Mouse (Mus musculus) frontal cortex, postnatal 10 days (tissue): ENCODE measurements at regions not wholly inside any gene's neighbourhood (a gene's known extent, or its start where the extent isn't known, plus 50 kb on each side); places are given as distances from the start of the nearest gene placed in this dataset.

Experiments used
- DNase-seq, 2 experiments: peaks; one replicate each; pipeline ENCODE4 v3.0.0; 2022; ENCODE audit warnings: low spot score in 2 of 2, mixed read lengths in 1 of 2

DNA sequence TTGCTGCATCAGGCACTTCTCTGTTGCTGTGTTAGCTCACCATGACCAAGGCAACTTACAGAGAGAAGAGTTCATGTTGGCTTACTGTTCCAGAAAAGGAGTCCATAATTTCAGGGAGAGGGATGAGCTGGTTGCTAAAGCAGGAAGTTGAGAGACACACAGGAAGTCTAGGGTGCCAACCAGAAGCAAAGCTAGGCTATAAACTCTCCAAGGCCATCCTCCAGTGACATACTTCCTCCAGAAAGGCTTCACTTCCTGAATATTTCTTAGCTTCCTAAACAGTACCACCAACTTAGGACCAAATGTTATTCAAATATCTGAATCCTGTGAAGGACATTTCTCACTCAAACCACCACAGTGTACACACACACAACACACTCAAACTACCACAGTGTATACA is 2010.6 kb downstream of the A830018L16Rik start:
- DNase-seq, result no peak

- DNase-seq, result no peak
Measured at GRCm38 (mm10) chr1:13425601-13426327, 2011.9 kb downstream of the A830018L16Rik start.

- DNase-seq, result peak; percentile 16 to 40
Measured at GRCm38 (mm10) chr1:13426328-13427067, 2012.6 kb downstream of the A830018L16Rik start.

DNA sequence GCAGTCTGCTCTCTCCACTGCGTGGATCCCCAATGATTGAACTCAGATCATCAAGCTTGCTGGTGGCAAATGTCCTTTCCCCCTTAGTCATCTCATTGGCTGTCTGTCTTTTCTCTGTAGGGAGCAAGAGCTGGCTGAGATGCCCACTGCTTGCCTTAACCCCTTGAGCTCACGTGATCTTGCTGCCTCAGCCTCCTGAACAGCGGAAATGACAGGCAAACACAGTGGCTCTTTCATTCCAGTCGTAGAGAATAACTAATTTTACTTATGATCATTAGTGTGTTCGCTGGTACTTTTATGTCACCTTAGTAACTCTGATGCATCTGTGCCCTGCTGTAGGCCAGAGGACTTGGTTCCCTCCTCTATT is 2013.1 kb downstream of the A830018L16Rik start:
- DNase-seq, result no peak

GRCm38 (mm10) chr1:13427501-13428207 is 2013.7 kb downstream of the A830018L16Rik start:
- no peak for DNase-seq

GRCm38 (mm10) chr1:13437747-13438394 is 2024.0 kb downstream of the A830018L16Rik start:
- DNase-seq, result no peak

DNA sequence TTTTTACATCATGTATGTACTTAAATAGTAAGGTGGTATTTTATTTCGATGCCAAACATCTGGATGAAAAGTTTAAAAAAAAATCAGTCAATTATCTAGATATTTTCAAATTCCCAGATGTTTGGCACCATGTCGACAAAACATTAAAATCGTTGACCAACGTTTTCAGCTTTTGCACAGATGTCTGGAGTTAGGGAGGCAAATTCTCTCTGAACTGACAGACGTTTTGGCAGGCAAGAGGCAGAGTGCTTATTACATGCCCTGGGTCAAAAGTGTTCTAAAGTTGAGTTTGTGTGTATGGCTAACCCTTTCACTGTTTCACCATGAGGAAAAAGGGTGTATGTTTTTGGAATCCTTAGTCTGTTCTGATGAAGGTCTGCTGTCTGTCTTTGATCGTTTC is 2028.5 kb downstream of the A830018L16Rik start:
- no peak for DNase-seq

- no peak for DNase-seq
Measured at GRCm38 (mm10) chr1:13454534-13454933, 2040.6 kb downstream of the A830018L16Rik start.

- no peak for DNase-seq
Measured at GRCm38 (mm10) chr1:13455572-13455971, 2041.7 kb downstream of the A830018L16Rik start.

- no peak for DNase-seq
Measured at GRCm38 (mm10) chr1:13464311-13464710, 2050.4 kb downstream of the A830018L16Rik start.

DNA sequence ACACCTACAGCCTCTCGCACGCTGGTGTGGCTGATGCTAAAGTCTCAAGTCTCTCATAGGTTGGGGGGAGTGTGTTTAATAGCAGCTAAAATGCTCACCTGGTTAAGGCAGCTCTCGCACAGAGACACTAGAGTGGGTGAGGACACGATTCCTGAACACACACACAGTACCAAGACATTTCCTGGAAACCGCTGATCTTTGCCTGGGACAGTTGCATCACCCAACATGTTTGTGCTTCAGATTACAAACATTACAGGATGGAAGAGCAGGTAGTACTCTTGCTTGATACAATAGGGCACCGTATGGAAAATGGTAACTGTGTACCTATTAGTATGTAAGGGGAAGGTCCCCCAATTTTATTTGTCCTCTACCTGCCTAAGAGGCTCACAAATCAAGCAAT is 2053.3 kb downstream of the A830018L16Rik start:
- DNase-seq, result no peak

DNA sequence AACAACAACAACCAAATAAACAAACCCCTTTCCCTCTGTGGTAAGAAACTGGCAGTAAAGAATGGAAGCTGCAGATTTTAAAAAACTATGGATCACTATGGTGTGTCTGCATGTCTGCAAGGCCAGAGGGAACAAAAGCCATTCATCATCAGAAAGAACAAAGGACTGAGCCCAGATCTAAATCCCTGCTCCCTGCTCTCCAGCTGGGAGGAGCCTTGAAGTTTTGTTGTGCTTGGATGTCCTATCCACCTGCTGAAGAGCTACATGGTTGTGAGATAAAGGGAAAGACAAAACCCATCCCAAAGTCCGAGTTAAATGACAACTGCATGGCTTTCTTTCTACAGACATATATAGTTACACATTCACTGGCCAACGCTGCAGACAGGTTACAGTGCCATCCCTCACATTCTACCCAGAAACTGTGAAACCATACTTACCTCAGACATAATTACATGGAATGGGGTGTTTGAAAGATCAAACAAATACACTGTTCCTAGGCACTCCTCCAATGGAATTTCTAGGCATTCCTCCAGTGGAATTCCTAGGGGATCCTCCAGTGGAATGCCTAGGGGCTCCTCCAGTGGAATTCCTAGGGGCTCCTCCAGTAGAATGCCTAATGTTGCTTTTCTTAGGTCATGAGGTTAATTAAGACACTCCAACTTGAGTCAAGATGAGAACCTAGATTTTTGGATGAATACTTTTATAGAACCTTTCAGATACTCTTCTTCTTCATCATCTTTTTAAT is 2054.2 kb downstream of the A830018L16Rik start:
- DNase-seq, result no peak

GRCm38 (mm10) chr1:13494727-13495404 is 2081.0 kb downstream of the A830018L16Rik start:
- DNase-seq, result no peak

DNA sequence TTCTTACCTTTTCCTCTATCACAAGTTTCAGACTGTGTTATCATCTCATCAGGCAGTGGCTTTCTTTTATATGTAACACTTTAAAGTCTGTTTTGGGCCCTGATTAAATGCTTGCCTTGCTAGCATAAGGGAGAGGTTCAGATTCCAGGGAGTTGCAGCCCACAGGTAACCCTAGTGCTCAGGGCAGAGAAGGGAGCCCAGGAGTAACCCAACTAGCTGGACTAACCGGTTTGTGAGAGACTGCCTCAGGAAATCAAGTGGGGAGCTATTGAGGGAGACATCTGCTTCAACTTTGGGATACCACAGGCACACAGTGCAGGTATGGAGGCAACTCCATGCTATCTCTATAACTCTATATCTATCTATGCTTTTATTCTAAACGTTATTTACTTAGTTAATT is 2082.5 kb downstream of the A830018L16Rik start:
- no peak for DNase-seq

GRCm38 (mm10) chr1:13500456-13500855 is 2086.6 kb downstream of the A830018L16Rik start:
- DNase-seq, result peak in 1 of 2 experiments; percentile 38

DNA sequence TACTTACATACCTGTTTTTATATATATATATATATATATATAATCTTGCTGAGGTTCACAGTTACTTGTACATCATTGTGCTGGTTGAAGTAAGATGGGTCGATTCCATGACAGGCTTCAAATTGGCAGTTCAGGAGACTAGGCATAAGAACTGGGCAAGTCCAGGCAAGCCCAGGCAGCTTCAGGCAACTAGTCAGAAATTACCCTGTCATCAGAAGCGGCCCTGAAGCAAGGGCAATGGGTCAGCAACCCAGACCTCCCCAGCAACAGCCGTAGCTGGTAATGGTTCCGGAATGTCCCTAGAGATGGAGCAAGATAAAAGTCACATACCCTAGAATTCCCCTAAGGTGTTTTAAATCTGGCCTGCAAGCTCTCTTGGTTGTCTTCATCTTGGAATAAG is 2088.0 kb downstream of the A830018L16Rik start:
- DNase-seq, result no peak

DNA sequence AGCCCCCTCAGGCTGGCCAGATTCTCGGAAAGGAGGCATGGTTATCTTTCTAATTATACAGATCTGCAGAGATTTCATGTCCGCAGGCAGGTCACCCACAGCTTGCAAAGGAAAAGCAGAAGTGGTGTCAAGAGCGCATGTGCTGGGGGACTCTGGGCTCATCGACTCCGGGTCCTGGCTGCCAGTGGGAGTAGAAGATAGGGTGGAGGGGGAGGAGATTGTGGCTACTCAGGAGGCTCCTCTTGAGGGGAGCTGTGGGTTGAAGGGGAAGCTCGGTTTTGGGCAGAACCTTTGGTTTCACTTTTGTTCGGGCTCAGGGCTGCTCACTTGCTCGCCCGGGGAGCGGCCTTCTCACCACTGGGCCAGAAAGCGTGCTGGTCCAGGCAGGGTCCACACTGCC is 2099.9 kb downstream of the A830018L16Rik start:
- DNase-seq, result no peak
